9 mouse cellular contexts compared by ENCODE assay signal in genomic region chr5:24337366-24337765, GRCm38 (mm10). TPM values are rescaled to one million over a fixed set of nuclear protein-coding genes. Genes with fewer than 3 reads are reported as not detected.
DNase-seq lines count a peak whose midpoint lies in the region; ATAC-seq and TF ChIP-seq lines count a peak whose summit lies in the region.
"Had no signal": no experiment of that assay in that cellular context is flagged by ENCODE, and none has a peak within 500 bp of the region (broad histone marks: within the 10 kb centered on the region; RNA-seq: fewer than 3 reads in every experiment).

No protein-coding gene starts in this region.

- H3K27me3 ChIP-seq in lung, embryonic 15.5 days: no peaks in the 10 kb centered on the region
- no peaks in the 10 kb centered on the region for H3K27me3 ChIP-seq in hindbrain, embryonic 12.5 days

- peak; percentile 46 for DNase-seq in adrenal gland, adult 2 months
- DNase-seq in adrenal gland, postnatal 4 days (ENCODE audit: low spot score in 2 of 2): no peak
- DNase-seq in lung, adult 2 months: no peak
- DNase-seq in adipocyte (ENCODE audit: low spot score): no peak
- DNase-seq in layer of hippocampus, postnatal 14 days (ENCODE audit: low spot score in 2 of 2): no peak

- H3K36me3 ChIP-seq in lung, embryonic 15.5 days: no peaks in the 10 kb centered on the region
- no peaks in the 10 kb centered on the region for H3K36me3 ChIP-seq in hindbrain, embryonic 12.5 days

- no peaks in the 10 kb centered on the region for H3K9me3 ChIP-seq in lung, embryonic 15.5 days
- H3K9me3 ChIP-seq in hindbrain, embryonic 12.5 days (replicated peaks): no peaks in the 10 kb centered on the region

- TF ChIP-seq CTCF in lung, adult 2 months (IDR thresholded peaks at IDR 0.05; ENCODE audit: insufficient read depth, low read length): no peak

- TF ChIP-seq POLR2A in lung, adult 2 months (IDR thresholded peaks at IDR 0.05; ENCODE audit: borderline replicate concordance, extremely low read depth, low read depth, low read length): no peak

- peak; percentile 87 for ATAC-seq in lung, embryonic 15.5 days (ENCODE audit: borderline replicate concordance, extremely low read depth, low FRiP score, low TSS enrichment)
- 0 out of 2 replicates have a peak, but pooled peaks have one; percentile 11 for ATAC-seq in hindbrain, embryonic 12.5 days (ENCODE audit: low FRiP score)
- ATAC-seq in megakaryocyte progenitor cell, adult 5-6 weeks (replicated peaks; ENCODE audit: poor library complexity): peak; percentile 26; the same call in 1 of the 2 replicates

- H3K4me1 ChIP-seq in lung, embryonic 15.5 days: peaks cover 51% of the 10 kb centered on the region
- peaks cover 3% of the 10 kb centered on the region; the same call in 1 of the 2 replicates for H3K4me1 ChIP-seq in lung, adult 2 months (ENCODE audit: control insufficient read depth, insufficient read depth, low read length)
- peaks cover 50% of the 10 kb centered on the region for H3K4me1 ChIP-seq in hindbrain, embryonic 12.5 days

- 0 out of 2 replicates have a peak overlapping the region, but pooled peaks have one; percentile 23 for H3K4me2 ChIP-seq in lung, embryonic 15.5 days
- H3K4me2 ChIP-seq in hindbrain, embryonic 12.5 days (replicated peaks): no peak overlapping the region

- H3K9ac ChIP-seq in lung, embryonic 15.5 days: no peak overlapping the region
- no peak overlapping the region for H3K9ac ChIP-seq in hindbrain, embryonic 12.5 days

- 9% methylated on average over 9 of the region's 9 CpGs for WGBS in lung, embryonic 15.5 days
- WGBS in lung, adult 2 months: 23% methylated on average over 9 of the region's 9 CpGs
- WGBS in hindbrain, embryonic 12.5 days: 27% methylated on average over 9 of the region's 9 CpGs

- H3K4me3 ChIP-seq in lung, embryonic 15.5 days: no peak overlapping the region
- no peak overlapping the region for H3K4me3 ChIP-seq in lung, adult 2 months (replicated peaks; ENCODE audit: extremely low read depth, low read depth, low read length)
- no peak overlapping the region for H3K4me3 ChIP-seq in hindbrain, embryonic 12.5 days
- H3K4me3 ChIP-seq: myocyte had no signal

- 0 out of 2 replicates have a peak overlapping the region, but pooled peaks have one; percentile 31 for H3K27ac ChIP-seq in lung, embryonic 15.5 days
- 0 out of 2 replicates have a peak overlapping the region, but pooled peaks have one; percentile 18 for H3K27ac ChIP-seq in hindbrain, embryonic 12.5 days

RNA-seq across cellular contexts. Expression of gene Kcnh2, which starts 14.0 kb away (rescaled TPM):
- total RNA-seq in adrenal gland, adult 2 months (2021): 10 to 100 TPM; 12.3 to 26.4 TPM
- 75.2 and 99.5 TPM in 2 replicates for polyA plus RNA-seq in adrenal gland, adult 2 months (2012; rRNA removed)
- 10 to 100 TPM; 38.6 to 42.4 TPM for total RNA-seq in adrenal gland, postnatal 4 days (2021)
- 6.0 and 7.0 TPM in 2 replicates for polyA plus RNA-seq in lung, embryonic 15.5 days (2015; fragmentation: Nextera tagmentation; extraction: Ambion mirVana)
- 29.5 and 37.1 TPM in 2 replicates for polyA plus RNA-seq in lung, adult 2 months (2012; rRNA removed)
- 14.6 and 17.4 TPM in 2 replicates for polyA plus RNA-seq in hindbrain, embryonic 12.5 days (2016; fragmentation: Nextera tagmentation; extraction: Ambion mirVana)
- total RNA-seq in megakaryocyte progenitor cell, adult 5-6 weeks (2015): not detected in 2 replicates
- 0.12 TPM in 1 of 2 replicates, not detected in the other for total RNA-seq in megakaryocyte progenitor cell, adult 5-6 weeks (2017)
- 10 to 100 TPM; 17.9 to 19.2 TPM for total RNA-seq in layer of hippocampus, postnatal 14 days (2021)

RNA-seq across cellular contexts. Expression of gene Nos3, which starts 27.2 kb away (rescaled TPM):
- 10 to 100 TPM in 1 of 2 experiments, 1 to 10 TPM in 1; 8.5 to 13.6 TPM for total RNA-seq in adrenal gland, adult 2 months (2021)
- 22.1 and 33.1 TPM in 2 replicates for polyA plus RNA-seq in adrenal gland, adult 2 months (2012; rRNA removed)
- total RNA-seq in adrenal gland, postnatal 4 days (2021): 10 to 100 TPM; 11.5 to 12.3 TPM
- 17.1 and 18.8 TPM in 2 replicates for polyA plus RNA-seq in lung, embryonic 15.5 days (2015; fragmentation: Nextera tagmentation; extraction: Ambion mirVana)
- polyA plus RNA-seq in lung, adult 2 months (2012; rRNA removed): 21.0 and 28.2 TPM in 2 replicates
- 8.8 and 9.0 TPM in 2 replicates for polyA plus RNA-seq in hindbrain, embryonic 12.5 days (2016; fragmentation: Nextera tagmentation; extraction: Ambion mirVana)
- 0.12 TPM in 1 of 2 replicates, not detected in the other for total RNA-seq in megakaryocyte progenitor cell, adult 5-6 weeks (2015)
- not detected in 2 replicates for total RNA-seq in megakaryocyte progenitor cell, adult 5-6 weeks (2017)
- total RNA-seq in layer of hippocampus, postnatal 14 days (2021): 1 to 10 TPM; 9.4 to 10.0 TPM

RNA-seq across cellular contexts. Expression of gene Atg9b, which starts 54.6 kb away (rescaled TPM):
- 1 to 10 TPM; 1.5 to 1.7 TPM for total RNA-seq in adrenal gland, adult 2 months (2021)
- polyA plus RNA-seq in adrenal gland, adult 2 months (2012; rRNA removed): 7.5 and 11.6 TPM in 2 replicates
- under 1 TPM; 0.42 to 0.62 TPM for total RNA-seq in adrenal gland, postnatal 4 days (2021)
- polyA plus RNA-seq in lung, embryonic 15.5 days (2015; fragmentation: Nextera tagmentation; extraction: Ambion mirVana): 0.64 and 0.77 TPM in 2 replicates
- 2.0 and 9.7 TPM in 2 replicates for polyA plus RNA-seq in lung, adult 2 months (2012; rRNA removed)
- polyA plus RNA-seq in hindbrain, embryonic 12.5 days (2016; fragmentation: Nextera tagmentation; extraction: Ambion mirVana): 0.35 and 0.46 TPM in 2 replicates
- total RNA-seq in megakaryocyte progenitor cell, adult 5-6 weeks (2015): 0.90 and 1.9 TPM in 2 replicates
- total RNA-seq in megakaryocyte progenitor cell, adult 5-6 weeks (2017): 2.6 and 3.5 TPM in 2 replicates
- 1 to 10 TPM; 2.8 to 3.4 TPM for total RNA-seq in layer of hippocampus, postnatal 14 days (2021)

RNA-seq across cellular contexts. Expression of gene Abcb8, which starts 56.1 kb away (rescaled TPM):
- total RNA-seq in adrenal gland, adult 2 months (2021): 10 to 100 TPM; 63.6 to 69.8 TPM
- 165 and 174 TPM in 2 replicates for polyA plus RNA-seq in adrenal gland, adult 2 months (2012; rRNA removed)
- 10 to 100 TPM; 73.9 to 84.8 TPM for total RNA-seq in adrenal gland, postnatal 4 days (2021)
- polyA plus RNA-seq in lung, embryonic 15.5 days (2015; fragmentation: Nextera tagmentation; extraction: Ambion mirVana): 44.7 and 49.6 TPM in 2 replicates
- 36.0 and 38.5 TPM in 2 replicates for polyA plus RNA-seq in lung, adult 2 months (2012; rRNA removed)
- polyA plus RNA-seq in hindbrain, embryonic 12.5 days (2016; fragmentation: Nextera tagmentation; extraction: Ambion mirVana): 38.7 and 43.5 TPM in 2 replicates
- total RNA-seq in megakaryocyte progenitor cell, adult 5-6 weeks (2015): 23.5 and 30.9 TPM in 2 replicates
- 12.2 and 18.1 TPM in 2 replicates for total RNA-seq in megakaryocyte progenitor cell, adult 5-6 weeks (2017)
- 10 to 100 TPM; 43.0 to 54.1 TPM for total RNA-seq in layer of hippocampus, postnatal 14 days (2021)

Comparison
In these comparisons a context has a peak if more than half of its experiments do, and no peak if none do; other contexts are left out.
1. ATAC-seq: peak in every context shown above with its lines; median percentile 87 in lung, embryonic 15.5 days; 26 in megakaryocyte progenitor cell, adult 5-6 weeks; 11 in hindbrain, embryonic 12.5 days.
2. RNA of gene Kcnh2, which starts 14.0 kb away (total RNA-seq): 38.6 to 42.4 TPM in adrenal gland, postnatal 4 days, 12.3 to 26.4 TPM in adrenal gland, adult 2 months and 17.9 to 19.2 TPM in layer of hippocampus, postnatal 14 days; 0.12 TPM in megakaryocyte progenitor cell, adult 5-6 weeks; every median in the first group is over 10 times any median in the second.
3. RNA of gene Nos3, which starts 27.2 kb away (total RNA-seq): 8.5 to 13.6 TPM in adrenal gland, adult 2 months, 11.5 to 12.3 TPM in adrenal gland, postnatal 4 days and 9.4 to 10.0 TPM in layer of hippocampus, postnatal 14 days; 0.12 TPM in megakaryocyte progenitor cell, adult 5-6 weeks; every median in the first group is over 4 times any median in the second.